Mouse (Mus musculus): ENCODE measurements around the gene Selenov. TPM values are rescaled to one million over a fixed set of nuclear protein-coding genes. Genes with fewer than 3 reads are reported as not detected.

Selenov gene
- 0.59 and 1.4 TPM in 2 replicates for polyA plus RNA-seq (2012; rRNA removed)

DNA sequence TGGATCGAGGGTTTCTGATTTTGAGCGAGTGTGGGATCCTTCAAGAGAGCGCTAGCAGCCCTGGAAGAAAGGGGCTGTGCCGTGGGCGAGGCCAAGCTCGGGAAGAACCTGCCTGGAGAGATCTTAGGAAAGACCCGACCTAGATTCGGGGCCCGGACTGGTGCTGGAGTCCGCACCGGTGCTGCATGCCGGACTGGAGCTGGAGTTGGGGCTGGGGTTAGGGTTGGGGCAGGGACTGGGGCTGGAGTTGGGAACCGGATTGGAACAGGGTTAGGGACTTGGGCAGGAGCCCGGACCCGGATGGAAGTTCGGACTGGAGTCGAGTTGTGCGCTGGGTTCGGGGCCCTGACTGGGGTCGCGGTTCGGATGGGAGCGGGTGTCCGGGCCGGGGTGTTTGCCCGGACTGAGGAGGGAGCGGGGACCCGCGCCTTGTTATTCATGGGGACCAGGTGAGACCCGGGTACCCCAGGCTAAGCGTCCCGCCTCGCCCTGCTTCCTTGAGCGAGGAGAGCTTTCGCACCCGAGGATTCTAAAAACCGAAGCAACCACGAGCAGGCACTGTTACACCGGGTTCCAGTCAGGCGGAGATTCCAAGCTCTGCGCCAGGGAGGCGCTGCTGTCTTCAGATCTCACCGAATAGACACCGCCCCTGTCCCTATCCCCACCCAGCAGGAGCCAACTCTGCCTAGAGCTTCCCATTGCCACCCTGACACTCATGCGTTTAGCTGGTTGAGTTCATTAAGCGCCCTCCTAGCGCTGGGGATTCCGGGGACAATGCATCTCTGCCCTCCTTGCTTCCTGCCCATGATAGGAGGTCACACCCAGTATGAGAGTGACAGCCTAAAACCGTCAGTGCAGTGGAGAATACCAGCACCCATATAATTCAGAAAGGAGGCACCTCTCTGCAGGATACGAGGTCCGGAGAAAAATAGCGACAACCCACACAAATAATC is at the start of gene Selenov:
Gene Selenov (minus strand): TSS at position 549 of the 953 bp plus-strand sequence.
- Histone ChIP-seq H3K4me3 (replicated peaks; ENCODE audit: insufficient read depth, low read depth, low read length) (peak within 1 kb of the TSS; percentile 39), H3K27me3 (ENCODE audit: control insufficient read depth, insufficient read depth, low read length) (no peaks in the 10 kb centered on the region; the same call in 1 of the 2 replicates), H3K4me1 (ENCODE audit: control insufficient read depth, insufficient read depth, low read length) (no peaks in the 10 kb centered on the region), H3K27ac (ENCODE audit: insufficient read depth, low read length) (no peak within 1 kb of the TSS)
- peak; percentile 14; the same call in 1 of the 2 replicates for TF ChIP-seq CTCF (IDR thresholded peaks at IDR 0.05; ENCODE audit: borderline replicate concordance, insufficient read depth, low read depth, low read length)
- no peak for TF ChIP-seq POLR2A (IDR thresholded peaks at IDR 0.05; ENCODE audit: borderline replicate concordance, insufficient read depth, low read length)
- peak; percentile 51 to 54 for DNase-seq
- 2% methylated on average over 52 of the region's 52 CpGs for WGBS

DNA sequence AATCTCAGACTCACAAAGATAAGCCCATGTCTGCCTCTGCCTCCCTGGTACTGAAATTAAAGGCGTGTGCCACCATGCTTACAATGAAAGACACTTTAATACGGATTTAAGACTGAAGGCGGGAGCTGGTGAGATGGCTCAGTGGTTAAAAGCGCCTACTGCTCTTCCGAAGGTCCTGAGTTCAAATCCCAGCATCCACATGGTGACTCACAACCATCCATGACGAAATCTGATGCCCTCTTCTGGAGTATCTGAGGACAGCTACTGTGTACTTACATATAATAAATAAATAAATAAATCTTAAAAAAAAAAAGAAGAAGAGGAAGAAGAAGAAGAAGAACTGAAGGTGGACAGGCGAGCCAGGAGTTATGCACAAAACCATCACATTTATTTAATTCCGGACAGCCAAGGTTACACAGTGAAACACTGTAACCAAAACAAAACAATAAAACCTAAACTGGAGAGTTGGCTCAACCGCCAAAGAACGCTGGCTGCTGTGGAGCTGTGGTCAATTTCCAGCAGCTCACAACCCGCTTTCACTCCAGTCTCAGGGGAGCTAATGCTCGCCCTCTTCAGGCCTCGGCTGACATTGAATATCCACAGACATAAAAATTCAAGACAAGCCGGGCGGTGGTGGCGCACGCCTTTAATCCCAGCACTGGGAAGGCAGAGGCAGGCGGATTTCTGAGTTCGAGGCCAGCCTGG is 48.4 kb upstream of the Selenov start:
- WGBS: 58% methylated on average over 19 of the region's 19 CpGs
- DNase-seq: peak; percentile 38 to 47
- Histone ChIP-seq H3K27ac (ENCODE audit: insufficient read depth, low read length) (no peak overlapping the region; the same call in 1 of the 2 replicates), H3K4me1 (ENCODE audit: control insufficient read depth, insufficient read depth, low read length) (peaks cover 7% of the 10 kb centered on the region), H3K4me3 (replicated peaks; ENCODE audit: insufficient read depth, low read depth, low read length) (no peak overlapping the region), H3K27me3 (ENCODE audit: control insufficient read depth, insufficient read depth, low read length) (no peaks in the 10 kb centered on the region)
- TF ChIP-seq CTCF (IDR thresholded peaks at IDR 0.05; ENCODE audit: borderline replicate concordance, insufficient read depth, low read depth, low read length): no peak
- TF ChIP-seq POLR2A (IDR thresholded peaks at IDR 0.05; ENCODE audit: borderline replicate concordance, insufficient read depth, low read length): no peak

DNA sequence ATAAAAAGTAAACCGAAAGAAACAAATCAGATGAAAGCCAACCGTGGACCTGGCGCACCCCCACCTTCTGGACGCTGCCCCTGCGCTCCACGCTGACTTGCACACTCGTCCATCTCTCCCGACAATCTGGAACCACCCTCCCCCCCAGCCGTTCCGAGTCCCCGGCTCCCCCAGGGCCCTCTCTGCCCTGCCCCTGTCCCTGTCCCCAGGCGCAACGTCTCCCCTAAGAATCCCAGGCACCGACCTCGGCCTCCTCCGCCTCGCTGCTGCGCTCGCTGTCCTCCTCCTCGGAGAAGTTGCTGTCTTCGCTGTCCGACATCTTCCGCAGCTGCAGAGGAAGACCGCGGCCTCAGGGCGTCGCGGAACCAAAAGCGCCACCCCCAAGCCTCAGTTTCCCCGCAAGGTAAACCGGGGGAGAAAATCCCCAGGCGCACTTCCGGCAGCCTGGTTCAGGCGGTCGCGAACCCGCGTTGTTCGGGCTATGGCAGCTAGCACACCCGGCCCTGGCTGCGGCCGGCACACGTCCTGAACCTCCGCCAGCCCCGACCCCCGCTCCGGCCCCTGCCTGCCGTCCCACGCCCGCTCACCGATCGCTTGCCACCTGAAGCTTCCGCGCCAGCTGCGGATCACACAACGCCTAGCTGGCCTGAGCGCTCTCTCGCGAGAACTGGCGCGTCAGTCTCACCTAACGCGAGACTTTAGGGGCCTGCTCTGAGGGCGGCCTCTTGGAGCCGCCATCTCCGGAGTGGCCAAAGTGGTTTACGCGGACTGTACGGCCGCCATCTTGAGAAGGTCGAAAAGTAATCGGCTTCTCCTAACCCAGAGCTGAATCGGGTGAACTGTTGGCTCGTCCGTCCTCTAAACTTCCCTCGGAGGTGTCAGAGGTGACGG is 47.4 kb upstream of the Selenov start, which contains the start of gene Supt5:
Gene Supt5 (minus strand): TSS at position 639 of the 891 bp plus-strand sequence.
- WGBS: under 1% methylated on average over 77 of the region's 77 CpGs
- H3K27me3 ChIP-seq (ENCODE audit: control insufficient read depth, insufficient read depth, low read length): no peaks in the 10 kb centered on the region

DNA sequence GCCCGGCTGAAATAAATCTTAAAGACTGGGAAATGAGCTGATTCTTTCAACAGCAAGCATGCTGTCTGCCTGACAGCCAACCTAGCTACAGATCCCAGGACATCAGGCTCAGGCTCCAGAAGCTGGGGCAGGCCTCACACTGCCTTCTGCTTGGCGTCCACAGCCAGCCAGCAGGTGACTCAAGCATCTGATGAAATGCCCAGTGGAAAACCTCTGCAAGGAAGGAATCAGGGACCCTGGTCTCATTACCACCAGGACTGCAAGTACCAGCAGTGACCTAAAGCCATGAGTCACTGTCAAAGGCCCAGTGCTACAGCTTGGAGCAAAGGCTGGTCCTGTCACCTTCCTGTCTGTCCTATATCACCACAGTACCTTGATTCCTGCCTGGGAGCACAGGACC is 44.5 kb upstream of the Selenov start:
- no peak for DNase-seq
- no peak for TF ChIP-seq CTCF (IDR thresholded peaks at IDR 0.05; ENCODE audit: borderline replicate concordance, insufficient read depth, low read depth, low read length)
- TF ChIP-seq POLR2A (IDR thresholded peaks at IDR 0.05; ENCODE audit: borderline replicate concordance, insufficient read depth, low read length): no peak
- no peaks in the 10 kb centered on the region for H3K27me3 ChIP-seq (ENCODE audit: control insufficient read depth, insufficient read depth, low read length)
- H3K27ac ChIP-seq (ENCODE audit: insufficient read depth, low read length): no peak overlapping the region
- 82% methylated on average over 2 of the region's 2 CpGs for WGBS
- H3K4me1 ChIP-seq (ENCODE audit: control insufficient read depth, insufficient read depth, low read length): peaks cover 10% of the 10 kb centered on the region
- no peak overlapping the region for H3K4me3 ChIP-seq (replicated peaks; ENCODE audit: insufficient read depth, low read depth, low read length)

More for the DNA sequence above, 47.4 kb upstream of the Selenov start, which contains the start of gene Supt5:
- H3K4me1 ChIP-seq (ENCODE audit: control insufficient read depth, insufficient read depth, low read length): peaks cover 10% of the 10 kb centered on the region
- DNase-seq: peak; percentile 96 to 98
- peak within 1 kb of the TSS; percentile 52; the same call in 1 of the 2 replicates for H3K27ac ChIP-seq (ENCODE audit: insufficient read depth, low read length)
- TF ChIP-seq CTCF (IDR thresholded peaks at IDR 0.05; ENCODE audit: borderline replicate concordance, insufficient read depth, low read depth, low read length) (no peak), POLR2A (IDR thresholded peaks at IDR 0.05; ENCODE audit: borderline replicate concordance, insufficient read depth, low read length) (peak; percentile 94)
- peak within 1 kb of the TSS; percentile 90 for H3K4me3 ChIP-seq (replicated peaks; ENCODE audit: insufficient read depth, low read depth, low read length)

DNA sequence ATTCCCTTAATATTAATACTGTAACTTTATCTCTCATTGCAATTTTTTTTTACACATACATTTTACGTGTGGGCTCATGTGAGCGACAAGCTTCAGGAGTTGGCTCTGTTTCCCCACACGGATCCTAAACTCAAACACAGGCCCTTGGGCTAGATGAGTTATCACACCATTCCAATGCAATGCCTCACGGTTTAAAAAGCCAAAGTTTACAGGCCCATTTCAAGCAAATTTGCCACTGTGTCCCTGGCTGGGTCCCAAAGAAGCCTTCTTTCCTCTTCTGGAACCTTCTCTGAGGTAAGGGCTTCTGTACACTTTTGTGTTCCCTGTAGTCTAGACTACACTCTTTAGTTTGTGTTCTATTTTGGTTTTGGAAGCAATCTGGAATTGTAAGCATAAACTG is 43.5 kb upstream of the Selenov start:
- Histone ChIP-seq H3K4me1 (ENCODE audit: control insufficient read depth, insufficient read depth, low read length) (peaks cover 10% of the 10 kb centered on the region), H3K27me3 (ENCODE audit: control insufficient read depth, insufficient read depth, low read length) (no peaks in the 10 kb centered on the region), H3K4me3 (replicated peaks; ENCODE audit: insufficient read depth, low read depth, low read length) (no peak overlapping the region), H3K27ac (ENCODE audit: insufficient read depth, low read length) (no peak overlapping the region)
- no peak for DNase-seq
- 74% methylated on average over 4 of the region's 4 CpGs for WGBS
- TF ChIP-seq CTCF (IDR thresholded peaks at IDR 0.05; ENCODE audit: borderline replicate concordance, insufficient read depth, low read depth, low read length) (no peak), POLR2A (IDR thresholded peaks at IDR 0.05; ENCODE audit: borderline replicate concordance, insufficient read depth, low read length) (no peak)

DNA sequence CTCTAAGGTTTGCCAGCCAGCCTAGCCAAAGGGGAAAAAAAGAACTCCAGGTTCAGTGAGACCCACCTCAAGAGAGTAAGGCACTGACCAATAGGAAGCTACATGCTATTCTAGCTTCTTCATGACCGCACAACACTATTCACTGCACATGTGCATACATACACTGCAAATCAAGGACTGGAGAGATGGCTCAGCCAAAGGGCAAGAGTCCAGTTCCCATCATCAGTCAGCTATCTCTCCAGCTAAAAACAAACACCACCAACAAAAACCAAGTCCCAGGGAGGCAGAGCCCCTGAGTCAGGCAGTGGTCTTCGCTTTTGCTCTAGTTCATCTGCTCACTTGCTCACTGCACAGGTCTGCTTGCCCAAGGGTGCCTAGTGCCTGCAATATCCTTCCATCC is 37.3 kb upstream of the Selenov start:
- WGBS: 92% methylated on average over 2 of the region's 2 CpGs
- H3K27ac ChIP-seq (ENCODE audit: insufficient read depth, low read length): no peak overlapping the region
- no peak for TF ChIP-seq POLR2A (IDR thresholded peaks at IDR 0.05; ENCODE audit: borderline replicate concordance, insufficient read depth, low read length)
- no peak for TF ChIP-seq CTCF (IDR thresholded peaks at IDR 0.05; ENCODE audit: borderline replicate concordance, insufficient read depth, low read depth, low read length)
- H3K27me3 ChIP-seq (ENCODE audit: control insufficient read depth, insufficient read depth, low read length): no peaks in the 10 kb centered on the region
- H3K4me3 ChIP-seq (replicated peaks; ENCODE audit: insufficient read depth, low read depth, low read length): no peak overlapping the region
- no peaks in the 10 kb centered on the region for H3K4me1 ChIP-seq (ENCODE audit: control insufficient read depth, insufficient read depth, low read length)
- no peak for DNase-seq

DNA sequence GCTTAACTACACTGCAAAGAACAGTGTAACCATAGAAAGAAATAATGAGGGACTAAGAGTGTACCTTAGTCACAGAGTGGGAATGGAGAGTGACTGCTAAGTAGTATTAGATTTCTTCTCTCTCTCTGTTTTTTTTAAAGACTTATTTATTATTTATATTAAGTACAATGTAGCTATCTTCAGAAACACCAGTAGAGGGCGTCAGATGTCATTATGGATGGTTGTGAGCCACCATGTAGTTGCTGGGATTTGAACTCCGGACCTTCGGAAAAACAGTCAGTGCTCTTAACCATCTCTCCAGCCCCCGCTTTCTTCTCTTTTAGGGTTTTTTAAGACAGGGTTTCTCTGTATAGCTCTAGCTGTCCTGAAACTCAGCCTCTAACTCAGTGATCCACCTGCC is 35.5 kb upstream of the Selenov start:
- 81% methylated on average over 4 of the region's 4 CpGs for WGBS
- no peaks in the 10 kb centered on the region for H3K4me1 ChIP-seq (ENCODE audit: control insufficient read depth, insufficient read depth, low read length)
- H3K4me3 ChIP-seq (replicated peaks; ENCODE audit: insufficient read depth, low read depth, low read length): no peak overlapping the region
- no peak for TF ChIP-seq POLR2A (IDR thresholded peaks at IDR 0.05; ENCODE audit: borderline replicate concordance, insufficient read depth, low read length)
- TF ChIP-seq CTCF (IDR thresholded peaks at IDR 0.05; ENCODE audit: borderline replicate concordance, insufficient read depth, low read depth, low read length): no peak
- H3K27ac ChIP-seq (ENCODE audit: insufficient read depth, low read length): no peak overlapping the region
- H3K27me3 ChIP-seq (ENCODE audit: control insufficient read depth, insufficient read depth, low read length): no peaks in the 10 kb centered on the region
- no peak for DNase-seq
